In genomic region chr14:47354111-47354577, GRCm38 (mm10) we compare ENCODE assay signal across 8 mouse cellular contexts. TPM values are rescaled to one million over a fixed set of nuclear protein-coding genes. Genes with fewer than 3 reads are reported as not detected.
DNase-seq lines count a peak whose midpoint lies in the region; ATAC-seq and TF ChIP-seq lines count a peak whose summit lies in the region.

No protein-coding gene starts in this region.

- in situ Hi-C loops in Patski (cut with MboI; ENCODE audit: low pct_unique_long_range_greater_than_20kb) = no loop called here

- no peak overlapping the region for H3K4me2 ChIP-seq in kidney, embryonic 16.5 days (replicated peaks; ENCODE audit: low read depth, low read length)
- no peak overlapping the region for H3K4me2 ChIP-seq in forebrain, embryonic 12.5 days
- H3K4me2 ChIP-seq in hindbrain, embryonic 13.5 days = no peak overlapping the region

- ATAC-seq in kidney, embryonic 16.5 days (ENCODE audit: low FRiP score, low TSS enrichment) = no peak
- ATAC-seq in Patski = no peak
- ATAC-seq in hematopoietic stem cell, adult 5-6 weeks (replicated peaks in 1 of 2; ENCODE audit: insufficient read depth in 1 of 2, low FRiP score in 2 of 2, low TSS enrichment in 1 of 2, low read depth in 1 of 2, poor library complexity in 2 of 2, severe bottlenecking in 2 of 2) = peak; percentile 32 to 48; a peak in 1 of 4 replicates
- ATAC-seq in forebrain, embryonic 12.5 days (ENCODE audit: low FRiP score) = no peak
- no peak for ATAC-seq in hindbrain, embryonic 13.5 days (ENCODE audit: low FRiP score)

- WGBS in kidney, embryonic 16.5 days = 71% methylated on average over 8 of the region's 8 CpGs
- 18% methylated on average over 6 of the region's 8 CpGs for WGBS in macrophage (ENCODE audit: missing documents)
- WGBS in forebrain, embryonic 12.5 days = 67% methylated on average over 8 of the region's 8 CpGs
- 69% methylated on average over 8 of the region's 8 CpGs for WGBS in hindbrain, embryonic 13.5 days

- H3K4me1 ChIP-seq in kidney, embryonic 16.5 days (ENCODE audit: insufficient read depth, low read length) = no peaks in the 10 kb centered on the region
- H3K4me1 ChIP-seq in forebrain, embryonic 12.5 days = no peaks in the 10 kb centered on the region
- H3K4me1 ChIP-seq in hindbrain, embryonic 13.5 days (replicated peaks) = no peaks in the 10 kb centered on the region

- DNase-seq in kidney, adult 11 months = peak; percentile 52
- DNase-seq in Patski (ENCODE audit: low read depth, low spot score) = no peak
- DNase-seq in cerebellum, adult 11 months = no peak

- no peaks in the 10 kb centered on the region for H3K27me3 ChIP-seq in kidney, embryonic 16.5 days (ENCODE audit: insufficient read depth, low read length)
- no peaks in the 10 kb centered on the region for H3K27me3 ChIP-seq in Patski
- H3K27me3 ChIP-seq in forebrain, embryonic 12.5 days = no peaks in the 10 kb centered on the region
- no peaks in the 10 kb centered on the region for H3K27me3 ChIP-seq in hindbrain, embryonic 13.5 days

- peaks cover 24% of the 10 kb centered on the region for H3K79me2 ChIP-seq in macrophage (ENCODE audit: inconsistent target)

- H3K9ac ChIP-seq in kidney, embryonic 16.5 days (replicated peaks; ENCODE audit: low read length) = no peak overlapping the region
- no peak overlapping the region for H3K9ac ChIP-seq in forebrain, embryonic 12.5 days
- H3K9ac ChIP-seq in hindbrain, embryonic 13.5 days = no peak overlapping the region

- no peak overlapping the region for H3K27ac ChIP-seq in kidney, embryonic 16.5 days (ENCODE audit: low read length)
- peak overlapping the region; percentile 94 for H3K27ac ChIP-seq in macrophage
- H3K27ac ChIP-seq in forebrain, embryonic 12.5 days = no peak overlapping the region
- H3K27ac ChIP-seq in hindbrain, embryonic 13.5 days = no peak overlapping the region

- peak; percentile 46 for TF ChIP-seq CTCF in Patski (IDR thresholded peaks at IDR 0.05)

- no peaks in the 10 kb centered on the region for H3K9me3 ChIP-seq in kidney, embryonic 16.5 days (ENCODE audit: low read length)
- H3K9me3 ChIP-seq in forebrain, embryonic 12.5 days = no peaks in the 10 kb centered on the region
- H3K9me3 ChIP-seq in hindbrain, embryonic 13.5 days = no peaks in the 10 kb centered on the region

- no peak overlapping the region for H3K4me3 ChIP-seq in kidney, embryonic 16.5 days (ENCODE audit: low read length)
- H3K4me3 ChIP-seq in macrophage (ENCODE audit: inconsistent target) = no peak overlapping the region
- H3K4me3 ChIP-seq in forebrain, embryonic 12.5 days (replicated peaks) = no peak overlapping the region
- no peak overlapping the region for H3K4me3 ChIP-seq in hindbrain, embryonic 13.5 days

- H3K36me3 ChIP-seq in kidney, embryonic 16.5 days (ENCODE audit: insufficient read depth, low read length) = no peaks in the 10 kb centered on the region
- no peaks in the 10 kb centered on the region for H3K36me3 ChIP-seq in macrophage (ENCODE audit: inconsistent target)
- H3K36me3 ChIP-seq in forebrain, embryonic 12.5 days (replicated peaks) = no peaks in the 10 kb centered on the region
- no peaks in the 10 kb centered on the region for H3K36me3 ChIP-seq in hindbrain, embryonic 13.5 days

- POLR2A ChIA-PET in Patski (lab: Charles Lee) = no interaction called here

- CTCF ChIA-PET in Patski (lab: Charles Lee) = interaction anchor here (0.9 kb wide), 2 partner anchors 9 to 32 kb away, joined by 3 read pairs; no protein-coding TSS in a partner anchor

RNA-seq across cellular contexts. Expression of gene Lgals3, which starts 13.4 kb away (rescaled TPM):
- 30.1 and 37.6 TPM in 2 replicates for polyA plus RNA-seq in kidney, embryonic 16.5 days (2015; fragmentation: Nextera tagmentation; extraction: Ambion mirVana)
- polyA plus RNA-seq in Patski (2021) (453 TPM), macrophage (2018) (3,973 to 5,612 TPM (median 5,299 TPM) in 3 replicates)
- 4.8 and 30.8 TPM in 2 replicates for total RNA-seq in hematopoietic stem cell, adult 5-6 weeks (2017)
- total RNA-seq in macrophage (2018; cell fraction: chromatin; rRNA removed) = 1,000 to 10,000 TPM in 5 of 26 experiments, 100 to 1,000 TPM in 21; 180 to 1,623 (median 610) TPM
- 1,000 to 10,000 TPM; 1,563 to 6,453 (median 4,259) TPM for total RNA-seq in macrophage (2018; cell fraction: cytosol; rRNA removed)
- 1,000 to 10,000 TPM in 13 of 26 experiments, 100 to 1,000 TPM in 13; 652 to 1,966 (median 982) TPM for total RNA-seq in macrophage (2018; cell fraction: nucleus; rRNA removed)
- 0.37 and 0.56 TPM in 2 replicates for polyA plus RNA-seq in forebrain, embryonic 12.5 days (2016; fragmentation: Nextera tagmentation; extraction: Ambion mirVana)
- polyA plus RNA-seq in hindbrain, embryonic 13.5 days (2015; fragmentation: Nextera tagmentation; extraction: Ambion mirVana) = 1.7 and 1.9 TPM in 2 replicates

RNA-seq across cellular contexts. Expression of gene Mapk1ip1l, which starts 56.1 kb away (rescaled TPM):
- polyA plus RNA-seq in kidney, embryonic 16.5 days (2015; fragmentation: Nextera tagmentation; extraction: Ambion mirVana) = 71.7 and 84.3 TPM in 2 replicates
- polyA plus RNA-seq in Patski (2021) = 51.6 TPM
- 59.2 and 77.2 TPM in 2 replicates for total RNA-seq in hematopoietic stem cell, adult 5-6 weeks (2017)
- 100 to 1,000 TPM in 24 of 26 experiments, 10 to 100 TPM in 2; 77.2 to 277 (median 152) TPM for total RNA-seq in macrophage (2018; cell fraction: chromatin; rRNA removed)
- 100 to 1,000 TPM in 2 of 26 experiments, 10 to 100 TPM in 24; 64.8 to 121 (median 73.6) TPM for total RNA-seq in macrophage (2018; cell fraction: cytosol; rRNA removed)
- 100 to 1,000 TPM; 121 to 311 (median 154) TPM for total RNA-seq in macrophage (2018; cell fraction: nucleus; rRNA removed)
- polyA plus RNA-seq in macrophage (2018) = 44.9 to 52.8 TPM (median 52.2 TPM) in 3 replicates
- 94.4 and 104 TPM in 2 replicates for polyA plus RNA-seq in forebrain, embryonic 12.5 days (2016; fragmentation: Nextera tagmentation; extraction: Ambion mirVana)
- polyA plus RNA-seq in hindbrain, embryonic 13.5 days (2015; fragmentation: Nextera tagmentation; extraction: Ambion mirVana) = 52.3 and 55.9 TPM in 2 replicates

Comparison
In these comparisons a context has a peak if more than half of its experiments do, and no peak if none do; other contexts are left out.
1. ATAC-seq: peak in hematopoietic stem cell, adult 5-6 weeks (2 of 2); none in kidney, embryonic 16.5 days (single experiment), Patski (single experiment), forebrain, embryonic 12.5 days (single experiment) and hindbrain, embryonic 13.5 days (single experiment).
2. RNA of gene Lgals3, which starts 13.4 kb away (polyA plus RNA-seq): 3,973 to 5,612 TPM in macrophage, 453 TPM in Patski (single experiment) and 30.1 to 37.6 TPM in kidney, embryonic 16.5 days; 1.7 to 1.9 TPM in hindbrain, embryonic 13.5 days and 0.37 to 0.56 TPM in forebrain, embryonic 12.5 days; every median in the first group is over 10 times any median in the second.